Mouse (Mus musculus) brain, embryonic 14.5 days (tissue): ENCODE measurements around the gene Rnf223.

Experiments
- CTCF ChIP-seq: fragments of 200-500 bp; IDR thresholded peaks from 2 replicates; pipeline ENCODE4 v1.5.1; 2012; ENCODE audit warnings: inconsistent platforms, mild to moderate bottlenecking, moderate library complexity, borderline replicate concordance; ENCODE audit not compliant: insufficient read depth, insufficient read length; ENCODE audit errors: extremely low read depth
- POLR2A ChIP-seq: fragments of 200-500 bp; IDR thresholded peaks from 2 replicates; pipeline ENCODE4 v1.6.1; 2012; ENCODE audit warnings: mild to moderate bottlenecking, inconsistent platforms, borderline replicate concordance; ENCODE audit not compliant: poor library complexity, insufficient read depth, insufficient read length, severe bottlenecking; ENCODE audit errors: extremely low read depth

DNA sequence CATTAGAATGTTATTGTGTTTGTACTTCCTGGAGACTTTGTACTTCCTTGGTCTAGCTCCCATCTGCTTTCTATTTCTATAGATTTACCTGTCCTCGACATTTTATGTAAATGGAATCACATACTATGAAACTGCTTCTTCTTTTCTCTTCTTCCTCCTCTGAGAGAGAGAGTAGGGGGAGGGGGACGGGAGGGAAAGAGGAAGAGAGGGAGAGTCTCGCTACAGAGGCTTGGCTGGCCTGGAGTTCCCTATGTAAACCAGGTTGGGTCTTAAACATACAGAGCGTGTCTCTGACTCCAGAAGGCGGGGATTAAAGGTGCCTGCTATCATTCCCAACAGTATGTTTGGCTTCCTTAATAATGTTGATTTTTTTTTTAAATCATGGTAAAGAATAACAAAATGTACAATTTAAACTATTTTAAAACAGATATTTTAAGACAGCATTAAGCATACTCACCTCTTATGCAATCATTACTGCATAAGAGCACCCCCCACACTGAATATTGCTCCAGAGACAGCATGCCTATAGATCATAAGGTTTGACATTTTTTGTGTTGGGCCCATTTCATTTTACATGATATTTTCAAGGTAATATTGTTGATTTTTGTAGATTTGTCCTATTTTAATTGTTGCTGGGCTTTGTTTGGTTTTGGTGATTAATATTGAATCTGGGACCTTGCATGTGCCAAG, 42.8 kb upstream of the Rnf223 start:
- TF ChIP-seq CTCF (no peak), POLR2A (no peak)
